Mouse (Mus musculus): ENCODE results near the gene Mprip. TPM values are rescaled to one million over a fixed set of nuclear protein-coding genes. Genes with fewer than 3 reads are reported as not detected.

The Mprip gene
- polyA plus RNA-seq, 1 experiment from 2014 or later = 353 TPM

DNA sequence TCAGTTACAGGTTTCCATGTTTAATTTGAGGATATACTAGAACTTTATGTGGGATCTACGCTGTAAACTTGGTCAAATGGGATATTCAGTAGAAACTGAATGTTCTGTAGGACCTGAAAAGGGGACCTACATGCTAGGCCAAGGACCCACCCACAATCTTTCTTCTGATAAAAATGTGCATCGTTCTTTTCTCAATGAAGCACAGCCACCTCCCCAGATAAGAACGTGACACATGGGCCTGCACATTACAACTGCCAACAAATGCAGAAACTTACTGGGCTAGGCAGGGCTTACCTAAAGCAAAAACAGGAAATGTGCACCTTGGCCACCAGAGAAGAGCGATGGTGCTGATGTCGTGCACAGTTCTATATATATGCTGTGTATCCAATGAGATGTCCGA is 93.4 kb downstream of the Mprip start:
- ATAC-seq (no peak), DNase-seq (ENCODE audit: low read depth, low spot score) (no peak)
- TF ChIP-seq CTCF (IDR thresholded peaks at IDR 0.05) = no peak
- in situ Hi-C loops (cut with MboI; ENCODE audit: low pct_unique_long_range_greater_than_20kb) = no loop called here
- POLR2A ChIA-PET = no interaction called here
- CTCF ChIA-PET = no interaction called here
- H3K27me3 ChIP-seq = no peaks in the 10 kb centered on the region

DNA sequence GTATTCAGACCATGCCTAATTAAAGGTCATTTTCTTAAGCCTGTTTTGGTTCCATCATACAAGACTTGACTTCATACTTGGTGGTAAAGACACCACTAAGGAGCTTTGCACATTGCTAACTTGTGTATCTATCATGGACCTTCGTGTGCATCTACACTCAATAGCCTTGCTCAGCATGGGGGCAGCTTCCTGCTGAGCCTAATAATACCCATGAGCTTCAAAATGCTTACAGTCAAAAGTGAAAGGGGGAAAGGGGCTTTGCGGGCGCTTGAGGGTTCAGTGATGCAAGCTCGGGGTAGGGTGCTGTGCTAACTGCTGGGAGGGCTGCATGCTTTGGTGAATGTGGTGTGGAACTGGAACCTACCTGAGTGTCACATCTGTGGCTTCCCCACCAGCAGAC is 95.2 kb downstream of the Mprip start:
- ChIA-PET CTCF (interaction anchor here (0.7 to 6.0 kb wide), 6 partner anchors 9 to 115 kb away, joined by 3 to 34 read pairs (median 4); no protein-coding TSS in a partner anchor), POLR2A (interaction anchor here (0.6 kb wide), 1 partner anchor 239 kb away, joined by 3 read pairs; no protein-coding TSS in a partner anchor)
- in situ Hi-C loops (cut with MboI; ENCODE audit: low pct_unique_long_range_greater_than_20kb) = loop anchor here (5.0 kb wide), 1 partner anchor 134 kb away; no protein-coding TSS in a partner anchor
- no peaks in the 10 kb centered on the region for H3K27me3 ChIP-seq
- no peak for DNase-seq (ENCODE audit: low read depth, low spot score)
- TF ChIP-seq CTCF (IDR thresholded peaks at IDR 0.05) = no peak
- ATAC-seq = no peak

DNA sequence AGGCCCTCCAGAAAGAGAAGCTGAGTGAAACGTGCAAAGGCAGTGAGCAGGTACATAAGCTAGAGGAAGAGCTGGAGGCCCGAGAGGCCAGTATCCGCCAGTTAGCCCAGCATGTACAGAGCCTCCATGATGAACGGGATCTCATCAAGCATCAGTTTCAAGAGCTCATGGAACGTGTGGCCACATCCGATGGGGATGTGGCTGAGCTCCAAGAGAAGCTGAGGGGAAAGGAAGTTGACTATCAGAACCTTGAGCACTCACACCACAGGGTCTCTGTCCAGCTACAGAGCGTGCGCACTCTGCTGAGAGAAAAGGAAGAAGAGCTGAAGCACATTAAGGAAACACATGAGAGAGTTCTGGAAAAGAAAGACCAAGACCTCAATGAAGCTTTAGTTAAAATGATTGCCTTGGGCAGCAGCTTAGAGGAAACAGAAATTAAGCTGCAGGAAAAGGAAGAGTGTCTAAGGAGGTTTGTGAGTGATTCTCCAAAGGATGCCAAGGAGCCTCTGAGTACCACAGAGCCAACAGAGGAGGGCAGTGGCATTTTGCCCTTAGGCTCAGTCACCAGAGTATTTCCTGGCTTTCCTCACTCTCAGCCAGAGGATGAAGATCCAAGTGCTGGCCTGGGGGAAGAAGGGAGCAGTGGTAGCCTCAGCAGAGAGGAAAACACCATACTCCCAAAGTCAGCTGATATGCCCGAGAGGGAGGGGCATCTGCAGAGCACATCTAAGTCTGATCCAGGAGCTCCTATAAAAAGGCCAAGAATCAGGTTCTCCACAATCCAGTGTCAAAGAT is 97.3 kb downstream of the Mprip start:
- CTCF ChIA-PET = interaction anchor here (0.9 to 6.0 kb wide), 13 partner anchors 11 to 134 kb away, joined by 3 to 34 read pairs (median 3); no protein-coding TSS in a partner anchor

GRCm38 (mm10) chr11:59759178-59759577 is 98.1 kb downstream of the Mprip start:
- no peak for TF ChIP-seq CTCF (IDR thresholded peaks at IDR 0.05)
- H3K27me3 ChIP-seq = no peaks in the 10 kb centered on the region
- ChIA-PET POLR2A (interaction anchor here (0.5 kb wide), 1 partner anchor 36 kb away, joined by 3 read pairs; no protein-coding TSS in a partner anchor), CTCF (interaction anchor here (0.9 to 6.0 kb wide), 13 partner anchors 12 to 137 kb away, joined by 3 to 34 read pairs (median 4); no protein-coding TSS in a partner anchor)
- in situ Hi-C loops (cut with MboI; ENCODE audit: low pct_unique_long_range_greater_than_20kb) = loop anchor here (5.0 kb wide), 1 partner anchor 137 kb away; no protein-coding TSS in a partner anchor
- peak; percentile 92 for DNase-seq (ENCODE audit: low read depth, low spot score)
- peak; percentile 90 for ATAC-seq

More for the DNA sequence above, 97.3 kb downstream of the Mprip start:
- no peaks in the 10 kb centered on the region for H3K27me3 ChIP-seq
- in situ Hi-C loops (cut with MboI; ENCODE audit: low pct_unique_long_range_greater_than_20kb) = loop anchor here (5.0 kb wide), 1 partner anchor 136 kb away; no protein-coding TSS in a partner anchor
- POLR2A ChIA-PET = interaction anchor here (0.5 to 1.4 kb wide), 2 partner anchors 35 to 97 kb away, joined by 3 read pairs; no protein-coding TSS in a partner anchor
- ATAC-seq (peak; percentile 41), DNase-seq (ENCODE audit: low read depth, low spot score) (no peak)
- no peak for TF ChIP-seq CTCF (IDR thresholded peaks at IDR 0.05)

DNA sequence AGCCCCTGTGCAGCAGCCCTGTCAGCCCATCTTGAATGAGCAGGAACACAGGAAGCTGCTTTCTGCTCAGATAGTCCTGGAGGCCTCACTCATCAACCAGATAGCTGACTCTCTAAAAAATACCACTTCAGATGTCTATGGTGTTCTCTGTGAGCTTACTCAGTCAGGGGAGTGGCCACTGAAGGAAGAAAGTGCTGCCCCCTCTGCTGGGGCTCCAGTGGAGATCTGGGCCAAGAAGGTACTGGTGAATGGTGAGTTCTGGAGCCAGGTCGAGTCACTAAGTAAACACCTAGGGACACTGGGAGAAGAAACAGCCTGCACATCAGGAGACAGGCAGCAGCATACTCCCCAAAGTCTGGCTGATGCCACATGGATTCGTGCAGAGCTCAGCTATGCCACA is 98.5 kb downstream of the Mprip start:
- DNase-seq (ENCODE audit: low read depth, low spot score) (peak; percentile 27), ATAC-seq (peak; percentile 26)
- TF ChIP-seq CTCF (IDR thresholded peaks at IDR 0.05) = no peak
- ChIA-PET POLR2A (no interaction called here), CTCF (interaction anchor here (0.9 to 6.0 kb wide), 11 partner anchors 11 to 137 kb away, joined by 3 to 34 read pairs (median 4); no protein-coding TSS in a partner anchor)
- H3K27me3 ChIP-seq = no peaks in the 10 kb centered on the region
- in situ Hi-C loops (cut with MboI; ENCODE audit: low pct_unique_long_range_greater_than_20kb) = loop anchor here (5.0 kb wide), 1 partner anchor 137 kb away; no protein-coding TSS in a partner anchor

GRCm38 (mm10) chr11:59760796-59761195 is 99.7 kb downstream of the Mprip start:
- ATAC-seq = no peak
- no peak for DNase-seq (ENCODE audit: low read depth, low spot score)
- in situ Hi-C loops (cut with MboI; ENCODE audit: low pct_unique_long_range_greater_than_20kb) = no loop called here
- ChIA-PET CTCF (interaction anchor here (0.6 to 6.0 kb wide), 6 partner anchors 9 to 236 kb away, joined by 3 to 34 read pairs (median 4); no protein-coding TSS in a partner anchor), POLR2A (no interaction called here)
- no peak for TF ChIP-seq CTCF (IDR thresholded peaks at IDR 0.05)
- H3K27me3 ChIP-seq = no peaks in the 10 kb centered on the region

- no peaks in the 10 kb centered on the region for H3K27me3 ChIP-seq
- TF ChIP-seq CTCF (IDR thresholded peaks at IDR 0.05) = no peak
- in situ Hi-C loops (cut with MboI; ENCODE audit: low pct_unique_long_range_greater_than_20kb) = no loop called here
- POLR2A ChIA-PET = interaction anchor here (1.1 kb wide), 1 partner anchor 12 kb away, joined by 3 read pairs; no protein-coding TSS in a partner anchor
- ATAC-seq (no peak), DNase-seq (ENCODE audit: low read depth, low spot score) (no peak)
- CTCF ChIA-PET = interaction anchor here (1.0 to 2.4 kb wide), 2 partner anchors 8 to 13 kb away, joined by 3 to 6 read pairs; no protein-coding TSS in a partner anchor
Observed at GRCm38 (mm10) chr11:59769307-59769706, 108.2 kb downstream of the Mprip start.

GRCm38 (mm10) chr11:59769738-59770137 is 108.6 kb downstream of the Mprip start:
- ChIA-PET CTCF (interaction anchor here (1.0 to 2.4 kb wide), 3 partner anchors 9 to 13 kb away, joined by 3 to 6 read pairs (median 6); no protein-coding TSS in a partner anchor), POLR2A (interaction anchor here (1.1 kb wide), 1 partner anchor 12 kb away, joined by 3 read pairs; no protein-coding TSS in a partner anchor)
- no peak for TF ChIP-seq CTCF (IDR thresholded peaks at IDR 0.05)
- ATAC-seq = no peak
- in situ Hi-C loops (cut with MboI; ENCODE audit: low pct_unique_long_range_greater_than_20kb) = loop anchor here (10.0 kb wide), 1 partner anchor 245 kb away; the partner anchor contains the start of gene Zkscan17
- no peaks in the 10 kb centered on the region for H3K27me3 ChIP-seq
- no peak for DNase-seq (ENCODE audit: low read depth, low spot score)

DNA sequence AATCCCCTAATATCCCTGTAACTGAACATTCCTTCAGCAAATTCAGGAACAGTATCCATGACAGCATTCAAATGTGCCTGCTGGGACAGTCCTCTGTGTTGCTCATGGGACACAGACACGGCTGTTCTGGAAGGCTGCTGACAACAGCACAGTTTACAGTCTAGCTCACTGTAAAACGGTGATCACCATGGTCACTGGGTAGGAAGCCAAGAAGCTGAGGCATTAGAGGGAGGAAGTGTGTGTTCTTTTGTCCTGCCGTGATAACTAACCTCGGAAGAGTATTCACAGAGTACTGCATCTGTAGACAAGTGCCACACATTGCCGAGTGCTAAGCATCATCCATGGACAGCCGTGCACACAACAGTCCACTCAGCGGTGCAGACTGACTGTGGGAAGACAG is 109.6 kb downstream of the Mprip start:
- ATAC-seq (no peak), DNase-seq (ENCODE audit: low read depth, low spot score) (no peak)
- no peak for TF ChIP-seq CTCF (IDR thresholded peaks at IDR 0.05)
- ChIA-PET CTCF (interaction anchor here (1.1 to 2.4 kb wide), 4 partner anchors 10 to 140 kb away, joined by 3 to 6 read pairs (median 5); no protein-coding TSS in a partner anchor), POLR2A (no interaction called here)
- H3K27me3 ChIP-seq = no peaks in the 10 kb centered on the region
- in situ Hi-C loops (cut with MboI; ENCODE audit: low pct_unique_long_range_greater_than_20kb) = loop anchor here (10.0 kb wide), 1 partner anchor 246 kb away; the partner anchor contains the start of gene Zkscan17

DNA sequence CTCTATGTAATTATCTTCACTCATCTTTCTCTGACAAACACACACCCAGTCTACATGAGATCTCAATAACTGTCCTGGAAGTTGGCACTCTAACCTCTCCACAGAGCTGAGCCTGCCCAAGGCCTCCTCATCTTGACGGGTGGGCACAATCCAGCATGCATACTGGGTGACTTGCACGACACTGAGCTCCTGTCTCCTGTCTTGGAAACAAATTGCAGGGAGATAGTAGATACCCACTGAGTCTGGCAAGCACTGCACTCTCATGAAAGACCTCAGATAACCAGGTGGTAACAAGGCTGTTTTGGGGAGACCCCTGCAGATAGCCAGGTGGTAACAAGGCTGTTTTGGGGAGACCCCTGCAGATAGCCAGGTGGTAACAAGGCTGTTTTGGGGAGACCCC is 111.2 kb downstream of the Mprip start:
- ATAC-seq (no peak), DNase-seq (ENCODE audit: low read depth, low spot score) (no peak)
- TF ChIP-seq CTCF (IDR thresholded peaks at IDR 0.05) = no peak
- ChIA-PET CTCF (interaction anchor here (1.1 kb wide), 1 partner anchor 14 kb away, joined by 3 read pairs; no protein-coding TSS in a partner anchor), POLR2A (no interaction called here)
- in situ Hi-C loops (cut with MboI; ENCODE audit: low pct_unique_long_range_greater_than_20kb) = loop anchor here (10.0 kb wide), 1 partner anchor 247 kb away; the partner anchor contains the start of gene Zkscan17
- H3K27me3 ChIP-seq = no peaks in the 10 kb centered on the region
